Mouse (Mus musculus) layer of hippocampus, adult 2 months (tissue): ENCODE data around the gene Foxe1. TPM values are rescaled to one million over a fixed set of nuclear protein-coding genes. Genes with fewer than 3 reads are reported as not detected.

ENCODE experiments used
- DNase-seq, 2 experiments: peaks; one replicate each; pipeline ENCODE4 v3.0.0; 2022; ENCODE audit warnings: low spot score in 2 of 2
- H3K27ac ChIP-seq: fragments of 200-600 bp; 2 replicates; pipeline ENCODE4 v1.8.1; 2022
- H3K4me3 ChIP-seq: fragments of 200-600 bp; 2 replicates; pipeline ENCODE4 v1.8.1; 2022; ENCODE audit warnings: mild to moderate bottlenecking
- CTCF ChIP-seq: fragments of 200-600 bp; conservative IDR thresholded peaks from 2 replicates; pipeline ENCODE4 v1.8.1; 2022; ENCODE audit warnings: antibody characterized with exemption, mild to moderate bottlenecking, moderate library complexity
- total RNA-seq, 2 experiments: library from RNA; stranded (reverse); gene quantifications; 2 replicates each; pipeline ENCODE4 v1.2.3; 2021

The Foxe1 gene
- total RNA-seq, 2 experiments from 2014 or later, result not detected

- H3K4me3 ChIP-seq, result no peak overlapping the region
- TF ChIP-seq CTCF, result no peak
- no peak for DNase-seq
- H3K27ac ChIP-seq, result no peak overlapping the region
Measured at GRCm38 (mm10) chr4:46359539-46360253, 16.3 kb downstream of the Foxe1 start.

- TF ChIP-seq CTCF, result no peak
- no peak overlapping the region for H3K4me3 ChIP-seq
- H3K27ac ChIP-seq, result no peak overlapping the region
- DNase-seq, result peak; percentile 16 to 35
Measured at GRCm38 (mm10) chr4:46361258-46361657, 17.8 kb downstream of the Foxe1 start.

DNA sequence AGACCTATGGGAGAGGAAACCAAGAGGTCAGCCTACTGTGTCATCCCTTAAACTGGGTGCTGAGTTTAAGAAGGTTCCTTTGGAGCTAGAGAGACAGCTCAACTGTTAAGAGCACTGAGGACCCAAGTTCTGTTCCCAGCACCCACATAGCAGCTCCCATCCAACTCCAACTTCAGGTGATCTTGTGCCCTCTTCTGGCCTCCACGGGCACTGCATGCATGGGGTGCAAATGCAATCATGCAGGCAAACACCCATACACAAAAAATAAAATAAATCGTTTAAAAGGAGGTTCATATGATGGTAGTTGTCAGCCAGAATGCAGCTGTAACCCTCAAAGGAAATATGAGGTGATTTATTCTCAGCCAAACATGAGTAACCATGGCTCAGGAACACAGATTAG lies 21.0 kb downstream of the Foxe1 start:
- DNase-seq, result no peak
- peak; percentile 30 for TF ChIP-seq CTCF
- Histone ChIP-seq H3K27ac (no peak overlapping the region), H3K4me3 (no peak overlapping the region)

- no peak for DNase-seq
- TF ChIP-seq CTCF, result no peak
Measured at GRCm38 (mm10) chr4:46367487-46367959, 24.1 kb downstream of the Foxe1 start.

GRCm38 (mm10) chr4:46369070-46369469 lies 25.7 kb downstream of the Foxe1 start:
- peak; percentile 50 for TF ChIP-seq CTCF
- Histone ChIP-seq H3K4me3 (no peak overlapping the region), H3K27ac (no peak overlapping the region)
- DNase-seq, result no peak

More at GRCm38 (mm10) chr4:46367487-46367959, 24.1 kb downstream of the Foxe1 start:
- no peak overlapping the region for H3K4me3 ChIP-seq
- no peak overlapping the region for H3K27ac ChIP-seq

DNA sequence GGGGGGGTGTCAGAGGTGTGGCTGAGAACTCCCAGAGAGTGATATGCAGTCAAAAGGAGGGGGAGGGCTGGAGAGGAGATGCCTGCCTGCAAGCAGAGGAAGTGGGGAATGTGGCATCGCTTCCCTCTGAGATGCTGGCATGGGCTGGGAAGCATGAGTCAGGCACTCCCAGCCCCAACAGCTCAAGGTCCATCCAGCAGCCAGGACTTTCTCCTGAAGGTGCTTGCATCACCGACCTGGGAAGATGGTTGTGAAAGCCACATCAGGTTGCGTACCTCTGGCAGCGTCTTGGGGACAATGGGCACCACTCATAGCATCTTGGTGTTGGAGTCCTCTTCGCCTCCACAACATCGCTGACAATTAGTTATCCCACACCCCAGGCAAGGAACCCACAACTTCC lies 27.0 kb downstream of the Foxe1 start:
- Histone ChIP-seq H3K4me3 (no peak overlapping the region), H3K27ac (no peak overlapping the region)
- TF ChIP-seq CTCF, result no peak
- DNase-seq, result no peak

DNA sequence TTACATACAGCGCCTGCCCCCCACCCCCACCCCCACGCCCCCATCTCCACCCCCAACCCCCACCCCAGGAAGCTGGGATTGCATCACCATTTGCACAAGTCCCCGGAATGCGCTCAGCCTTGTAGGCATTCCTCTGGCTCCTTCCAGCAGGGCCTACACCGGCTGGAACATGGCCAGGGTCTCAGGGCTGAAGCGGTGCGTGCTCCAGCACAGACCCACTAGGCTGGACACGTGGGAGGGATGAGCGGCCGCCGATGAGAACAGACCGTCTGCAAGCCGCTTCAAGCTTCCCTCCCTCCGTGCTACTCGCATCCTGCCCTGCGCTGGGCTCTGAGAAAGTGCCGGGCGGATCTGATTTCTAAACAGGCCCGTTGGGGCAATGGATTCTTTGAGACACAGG lies 27.6 kb downstream of the Foxe1 start:
- Histone ChIP-seq H3K4me3 (no peak overlapping the region; the same call in 1 of the 2 replicates), H3K27ac (no peak overlapping the region)
- TF ChIP-seq CTCF, result no peak
- DNase-seq, result no peak

DNA sequence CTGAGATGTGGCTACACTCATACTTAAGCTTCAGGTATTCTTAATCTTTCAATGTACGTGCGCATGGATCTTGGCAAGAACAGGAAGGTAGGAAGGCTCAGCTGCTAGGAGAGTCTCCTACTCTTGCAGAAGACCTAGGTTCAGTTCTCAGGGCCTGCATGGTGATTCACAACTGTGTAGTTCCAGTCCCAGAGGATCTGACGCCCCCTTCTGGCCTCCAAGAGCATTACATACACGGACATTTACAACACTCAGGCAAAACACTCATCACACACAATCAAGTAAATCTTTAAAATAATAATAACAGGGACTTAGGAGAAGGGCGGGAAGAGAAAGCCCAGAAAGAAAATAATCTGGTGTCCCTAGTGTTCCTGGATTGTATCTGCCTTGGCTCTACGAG lies 31.0 kb downstream of the Foxe1 start:
- Histone ChIP-seq H3K27ac (peak overlapping the region; percentile 69), H3K4me3 (peak overlapping the region; percentile 53)
- TF ChIP-seq CTCF, result peak; percentile 66
- peak in 1 of 2 experiments; percentile 29 for DNase-seq

DNA sequence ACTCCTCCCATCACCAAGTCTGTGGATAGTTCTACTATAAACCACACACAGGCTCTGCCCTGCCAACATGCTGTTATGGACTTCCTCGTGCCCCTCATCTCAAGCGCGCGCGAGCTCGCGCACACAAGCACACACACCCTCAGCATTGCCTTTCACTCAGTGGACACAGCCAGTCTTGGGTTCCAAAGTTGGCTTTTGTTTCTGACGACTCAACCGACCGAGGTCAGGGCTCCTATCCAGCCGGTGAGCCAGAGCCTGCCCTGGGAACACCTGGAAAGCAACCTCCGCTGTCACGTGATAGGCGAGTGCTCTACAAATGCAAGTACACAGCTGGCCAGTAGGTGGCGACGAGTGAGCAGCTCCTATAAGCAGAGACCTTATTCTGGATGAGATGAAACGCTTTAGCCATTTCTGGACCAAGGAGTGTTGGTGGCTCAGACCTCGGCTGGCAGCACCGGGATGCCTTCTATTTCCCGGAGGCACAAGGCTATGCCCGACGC lies 31.5 kb downstream of the Foxe1 start:
- TF ChIP-seq CTCF, result peak; percentile 81
- Histone ChIP-seq H3K4me3 (peak overlapping the region; percentile 53), H3K27ac (peak overlapping the region; percentile 69)
- DNase-seq, result peak; percentile 70 to 80

- TF ChIP-seq CTCF, result no peak
- no peak for DNase-seq
- Histone ChIP-seq H3K27ac (peak overlapping the region; percentile 100), H3K4me3 (peak overlapping the region; percentile 77)
Measured at GRCm38 (mm10) chr4:46388556-46388955, 45.1 kb downstream of the Foxe1 start.

DNA sequence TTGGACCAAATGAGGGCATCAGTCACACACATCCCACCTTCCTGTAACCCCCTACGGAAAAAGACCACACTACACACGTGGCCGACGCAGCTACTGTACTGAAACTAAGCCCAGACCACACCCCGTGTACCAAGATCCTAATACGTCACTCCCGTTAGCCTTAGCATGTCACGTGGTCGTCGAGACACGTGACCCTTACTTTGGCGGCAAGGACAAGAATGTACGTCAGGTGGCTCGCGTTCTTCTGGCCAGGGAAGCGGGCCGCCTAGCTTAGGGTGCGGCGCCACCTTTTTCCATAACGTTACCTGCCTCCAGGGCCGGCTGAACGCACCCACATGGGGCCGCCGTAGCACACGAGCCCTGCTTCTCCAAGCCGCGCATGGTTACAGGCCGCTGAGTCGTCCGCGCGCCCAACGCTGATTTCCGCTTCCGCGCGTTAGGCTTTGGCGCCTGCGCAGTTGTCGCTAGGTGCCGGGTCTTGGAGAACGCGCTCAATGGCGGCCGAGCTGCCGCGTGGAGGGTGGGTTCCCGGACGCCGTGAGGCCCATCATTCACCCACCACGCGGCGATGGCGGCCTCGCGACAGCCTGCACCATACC lies 45.7 kb downstream of the Foxe1 start, which contains the start of gene Trmo:
Gene Trmo, minus strand, starts transcription at position 425 of the 599 bp plus-strand sequence.
- DNase-seq, result peak; percentile 91
- Histone ChIP-seq H3K4me3 (peak within 1 kb of the TSS; percentile 77), H3K27ac (peak within 1 kb of the TSS; percentile 100)
- TF ChIP-seq CTCF, result no peak

DNA sequence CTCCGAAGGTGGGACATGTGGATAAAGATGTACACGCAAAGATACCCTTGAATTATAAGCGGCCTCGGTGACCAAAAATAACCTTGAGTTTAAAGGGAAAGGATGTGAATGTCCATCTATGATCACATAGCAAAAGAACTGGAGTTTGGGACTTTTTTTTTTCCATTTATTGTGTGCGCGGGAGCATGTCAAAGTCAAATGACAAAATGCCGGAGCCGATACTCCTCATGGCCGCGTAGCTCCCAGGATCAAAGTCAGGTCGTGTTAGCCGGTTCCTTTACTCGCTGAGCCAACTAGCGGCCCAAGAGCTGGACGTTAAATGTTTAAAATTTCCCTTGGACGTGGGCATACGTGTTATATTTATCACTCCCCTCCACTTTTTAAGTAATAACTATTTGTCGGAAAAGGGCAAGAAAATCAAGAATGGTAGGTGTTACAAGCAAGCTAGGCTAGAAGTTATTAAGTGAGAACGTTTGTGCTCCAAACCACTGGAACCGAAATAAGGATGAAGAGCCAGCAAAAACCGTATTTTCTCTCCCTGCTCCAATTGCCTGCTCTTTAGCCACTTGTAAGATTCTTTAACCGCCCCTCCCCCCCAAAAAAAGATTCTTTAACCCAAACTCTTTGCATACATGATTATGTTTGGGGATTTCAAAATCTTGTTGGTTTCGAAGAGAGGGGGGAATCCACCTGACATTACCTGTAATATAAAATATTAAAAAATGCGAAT lies 46.4 kb downstream of the Foxe1 start:
- no peak for DNase-seq
- Histone ChIP-seq H3K27ac (peak overlapping the region; percentile 100), H3K4me3 (peak overlapping the region; percentile 77)
- no peak; the same call in none of the 2 replicates for TF ChIP-seq CTCF
